Mouse (Mus musculus) kidney, adult 8-10 months (tissue): Measurements from ENCODE around the gene Olfr1416.
"Not testable (repeated sequence)": the region's sequence is repeated elsewhere in the genome, so short reads cannot be mapped to it uniquely, and the experiment has no call there.

Experiments used
- DNase-seq, 2 experiments: peaks; one replicate each; pipeline ENCODE4 v3.0.0; 2022

The Olfr1416 gene

DNA sequence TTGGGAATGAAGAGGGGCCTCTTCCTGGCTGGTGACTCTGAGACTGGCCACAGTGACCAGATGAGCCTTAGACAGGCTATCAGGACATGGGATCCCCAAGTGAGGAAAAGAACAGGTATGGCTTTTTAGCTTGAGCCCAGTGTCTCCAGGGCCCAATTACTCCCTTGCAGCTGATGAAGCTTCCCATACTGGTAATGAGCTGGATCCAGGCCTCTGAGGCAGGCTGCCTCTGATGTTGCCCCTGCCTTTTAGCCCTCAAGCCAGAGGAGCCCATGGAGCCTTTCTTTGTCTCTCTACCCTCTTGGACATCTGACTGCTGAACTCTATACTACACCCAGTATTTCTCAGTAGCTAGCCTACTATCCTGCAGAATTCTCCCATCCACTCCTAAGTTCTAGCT lies at the start of gene Olfr1416:
Gene Olfr1416 (minus strand): TSS at position 101 of the 400 bp plus-strand sequence.
- DNase-seq, result no peak

DNA sequence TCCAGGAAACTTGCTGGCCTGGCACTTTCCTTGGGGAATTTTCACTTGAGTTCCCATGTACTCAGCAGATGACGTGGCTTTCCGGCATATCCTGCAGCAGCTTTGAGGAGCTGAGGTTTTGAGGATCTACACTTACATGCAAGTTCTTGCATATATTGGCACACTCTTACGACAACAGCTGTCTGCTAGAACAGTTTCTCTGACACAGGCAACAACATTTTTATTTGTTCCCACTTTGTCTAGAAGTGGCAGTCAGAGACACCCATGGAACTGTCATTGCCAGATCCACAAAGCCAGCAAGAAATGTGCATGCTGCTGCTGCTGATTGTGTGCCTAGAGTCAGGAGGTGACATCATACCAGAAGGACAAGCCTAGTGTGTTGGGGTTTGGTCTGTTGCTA lies 38.9 kb upstream of the Olfr1416 start:
- DNase-seq, result no peak

DNA sequence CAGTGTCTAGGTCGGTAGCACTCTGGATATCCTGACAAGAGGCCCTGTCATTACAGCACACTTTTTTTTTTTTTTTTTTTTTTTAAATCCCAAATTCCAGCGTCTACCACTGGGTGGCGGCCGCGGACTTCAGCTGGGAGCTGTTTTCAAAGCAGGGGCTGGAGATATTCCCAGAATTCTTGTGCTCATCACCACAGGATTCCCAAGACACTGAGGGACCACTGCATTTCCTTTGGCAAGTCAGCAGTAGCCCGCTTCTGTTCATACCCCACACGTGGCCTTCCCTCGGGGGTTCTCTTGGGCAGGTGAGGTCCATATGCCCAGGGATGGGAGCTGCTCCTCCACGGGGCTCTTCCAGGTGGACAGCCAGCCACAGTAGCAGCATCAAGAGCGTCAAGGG lies 36.5 kb upstream of the Olfr1416 start:
- peak in 1 of 2 experiments; percentile 7 for DNase-seq

DNA sequence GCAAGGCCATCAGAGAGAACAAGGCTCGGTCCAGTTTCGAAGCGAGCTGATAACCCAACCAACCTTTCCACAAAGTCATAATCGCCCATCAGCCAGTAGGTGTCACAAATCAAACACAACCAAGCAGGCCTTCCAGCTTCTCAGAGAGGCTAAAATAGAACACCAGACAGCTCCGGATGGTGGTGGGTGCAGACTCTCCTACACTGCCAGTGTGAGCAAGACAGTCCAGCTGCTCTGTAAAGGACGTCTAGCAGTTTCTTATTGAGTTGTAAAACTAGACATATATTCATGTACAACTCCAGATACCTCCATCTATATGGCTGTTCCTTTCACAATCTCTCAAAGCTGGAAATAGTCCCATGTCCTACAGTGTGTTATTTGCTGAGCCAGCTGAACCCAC lies 34.1 kb upstream of the Olfr1416 start:
- no peak for DNase-seq

DNA sequence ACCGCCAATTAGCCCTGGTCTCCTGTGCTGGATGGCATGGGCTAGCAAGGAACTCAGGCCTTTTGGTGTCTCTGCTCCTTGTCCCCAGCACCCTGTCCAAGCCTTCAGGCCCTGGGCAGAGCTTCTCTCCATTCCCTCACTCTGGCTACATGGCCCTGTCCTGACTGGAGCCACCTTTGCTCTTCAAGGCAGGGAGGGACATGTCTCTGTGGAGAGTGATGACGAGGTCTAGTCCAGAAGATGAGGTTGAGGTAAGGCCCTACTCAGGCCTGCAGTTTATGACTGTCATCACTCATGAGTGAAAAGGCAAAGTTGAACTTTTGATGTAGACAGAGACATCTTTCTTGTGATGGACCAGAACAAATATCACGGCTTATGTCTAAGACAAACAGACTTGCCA lies 33.6 kb upstream of the Olfr1416 start, which contains the start of gene Olfr1414:
Gene Olfr1414 (minus strand): TSS at position 101 of the 400 bp plus-strand sequence.
- DNase-seq, result no peak

DNA sequence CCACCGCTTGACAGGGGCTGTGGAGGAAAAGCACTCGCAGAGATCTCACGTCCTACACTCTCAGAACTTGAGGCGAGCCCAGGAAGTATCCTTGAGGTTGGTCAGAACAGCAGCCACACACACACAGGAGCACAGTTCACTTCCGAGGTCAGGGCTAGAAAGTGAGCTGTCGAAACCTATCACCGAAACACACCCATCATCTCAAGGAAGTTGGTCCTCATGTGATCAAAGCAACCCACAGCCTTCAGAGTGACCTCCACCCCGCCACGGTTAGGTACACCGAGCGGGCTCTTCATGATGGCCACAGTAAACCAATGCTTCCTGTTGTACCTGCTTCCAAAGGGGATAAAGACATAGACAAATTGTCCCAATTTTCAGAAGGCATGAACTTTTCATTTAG lies 30.5 kb upstream of the Olfr1416 start:
- DNase-seq, result no peak

DNA sequence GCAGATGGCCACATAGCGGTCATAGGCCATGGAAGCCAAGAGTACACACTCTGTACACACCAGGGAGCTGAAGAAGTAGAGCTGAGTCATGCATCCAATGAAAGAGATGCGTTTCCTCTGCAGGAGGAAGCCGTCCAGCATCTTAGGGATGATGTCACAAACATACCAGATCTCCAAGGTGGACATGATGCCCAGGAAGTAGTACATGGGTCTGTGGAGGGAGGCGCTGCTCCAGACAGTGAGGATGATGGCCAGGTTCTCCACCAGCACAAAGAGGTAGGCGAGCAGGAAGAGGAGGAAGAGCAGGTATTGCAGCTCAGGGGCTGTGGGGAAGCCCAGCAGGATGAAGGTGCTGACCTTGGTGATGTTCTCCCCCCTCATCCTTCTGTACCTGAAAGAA lies 26.7 kb upstream of the Olfr1416 start:
- not testable (repeated sequence) for DNase-seq

DNA sequence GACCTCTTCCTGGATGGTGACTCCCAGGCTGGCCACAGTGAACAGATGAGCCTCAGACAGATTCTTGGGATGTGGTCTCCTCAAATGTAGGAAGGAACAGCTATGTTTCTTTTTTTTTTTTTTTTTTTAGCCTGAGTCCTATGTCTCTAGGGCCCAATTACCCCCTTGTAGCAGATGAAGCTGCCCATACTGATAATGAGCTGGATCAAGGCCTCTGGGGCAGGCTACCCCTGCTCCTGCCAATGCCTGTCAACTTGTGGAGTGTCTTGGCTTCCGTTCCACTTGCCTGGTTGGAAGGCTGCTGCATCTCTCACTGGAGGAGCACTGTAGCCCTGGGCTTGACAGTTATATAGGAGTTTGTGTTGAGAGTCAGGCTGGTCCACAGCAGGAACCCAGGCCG lies 11.1 kb upstream of the Olfr1416 start, which contains the start of gene Olfr1415:
Gene Olfr1415 (minus strand): TSS at position 101 of the 400 bp plus-strand sequence.
- no peak for DNase-seq

DNA sequence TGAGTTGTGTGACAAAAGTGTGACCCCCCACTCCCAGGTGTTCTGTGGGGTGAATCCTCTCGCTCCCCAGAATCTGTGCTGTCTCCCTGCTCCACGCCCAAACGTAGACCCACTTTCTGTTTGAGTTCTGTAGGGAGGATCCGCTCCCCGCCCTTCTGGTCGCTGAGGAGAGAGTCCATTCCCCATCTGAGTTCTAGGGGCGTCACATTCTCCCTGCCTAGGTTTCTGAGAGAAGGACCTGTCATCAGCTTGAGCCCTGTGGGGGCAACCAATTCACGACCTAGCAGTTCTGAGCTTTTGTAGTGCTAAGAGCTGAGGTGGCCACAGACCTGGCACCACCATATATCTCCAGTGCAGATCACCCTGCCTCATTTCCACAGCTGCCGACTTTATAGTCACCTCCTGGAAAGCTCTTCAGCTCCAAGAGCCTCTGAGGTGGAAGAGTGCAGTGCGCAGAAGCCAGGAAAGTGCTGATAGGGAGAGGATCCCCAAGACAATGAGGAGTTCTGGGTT lies 10.8 kb downstream of the Olfr1416 start:
- no peak for DNase-seq

DNA sequence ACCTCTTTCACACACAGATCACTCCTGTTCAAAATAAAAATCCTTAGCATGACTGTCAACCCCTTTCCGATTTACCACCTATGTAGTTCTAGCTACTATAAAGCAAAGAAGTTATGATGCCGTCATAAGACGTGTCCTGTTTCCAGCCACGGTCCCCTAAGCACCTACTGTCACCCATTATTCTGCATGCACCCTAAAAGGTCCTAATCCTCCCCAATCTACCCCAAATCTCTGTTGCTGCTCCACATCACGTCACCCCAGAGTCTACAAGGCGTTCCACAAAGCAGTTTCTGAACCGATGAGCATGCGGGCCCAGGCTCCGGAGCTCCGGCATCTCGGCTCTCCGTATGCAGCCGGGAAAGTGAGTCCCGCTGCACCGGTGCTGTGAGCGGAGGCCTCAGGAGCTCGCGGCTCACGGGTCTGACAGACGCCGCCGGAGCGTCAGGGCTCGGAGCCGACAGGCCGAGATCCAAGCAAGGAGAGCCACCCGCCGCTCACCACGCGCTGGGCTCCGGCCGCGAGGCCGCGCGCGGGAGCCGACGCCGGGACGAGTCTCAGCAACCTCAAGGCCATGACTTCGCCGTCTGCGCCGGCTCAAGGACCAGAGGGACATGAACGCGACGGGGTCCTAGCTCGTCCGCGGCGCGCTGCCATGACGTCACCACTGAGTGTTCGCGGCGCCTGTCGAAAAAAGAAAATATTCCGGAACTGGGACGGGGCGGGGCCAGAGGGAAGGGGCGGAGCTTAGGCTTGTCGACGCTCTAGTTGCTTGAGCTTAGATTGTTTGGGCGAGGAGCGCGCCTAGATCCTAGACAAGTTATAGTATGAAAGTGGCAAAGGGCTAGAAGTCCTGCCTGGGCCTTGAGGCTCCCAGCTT lies 11.5 kb downstream of the Olfr1416 start, which contains the start of gene Ndufa10:
Gene Ndufa10 (minus strand): TSS at position 696 of the 877 bp plus-strand sequence.
- DNase-seq, result peak; percentile 88 to 94

DNA sequence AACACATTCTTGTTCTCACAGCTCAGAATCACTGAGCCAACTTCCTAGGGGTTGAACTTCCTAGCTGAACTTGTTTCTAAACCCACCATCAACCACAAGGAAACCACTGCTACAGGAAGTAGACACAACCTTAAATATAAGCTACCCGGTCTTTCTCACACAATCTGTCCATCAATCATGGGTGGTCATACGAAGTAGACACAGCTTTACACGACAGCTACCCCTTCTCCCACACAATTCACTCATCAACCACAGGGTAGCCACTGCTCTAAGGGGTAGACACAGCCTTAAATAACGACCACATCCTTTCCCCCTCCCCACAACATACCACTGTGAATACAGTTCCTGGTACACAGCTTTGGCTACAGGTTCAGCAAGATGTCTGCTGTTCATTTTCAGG lies 16.0 kb downstream of the Olfr1416 start:
- no peak for DNase-seq

DNA sequence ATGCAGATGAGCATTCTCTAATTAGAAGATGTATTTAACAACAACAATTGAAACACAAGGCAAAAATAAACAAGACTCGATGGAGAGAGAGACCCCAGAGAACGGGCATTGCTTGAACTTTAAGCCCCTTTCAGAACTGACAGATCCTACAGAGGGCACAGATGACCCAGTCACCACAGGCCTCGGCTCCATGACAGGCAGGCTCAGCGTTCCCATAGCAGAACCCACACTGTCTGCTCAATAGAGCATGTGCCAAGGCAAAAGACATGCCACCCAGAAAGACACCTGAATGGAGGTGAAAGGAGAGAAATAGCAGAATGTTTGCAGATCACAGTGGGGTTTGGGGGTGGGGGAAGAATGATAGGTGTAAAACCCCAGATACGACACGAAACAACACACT lies 26.5 kb downstream of the Olfr1416 start:
- DNase-seq, result no peak

DNA sequence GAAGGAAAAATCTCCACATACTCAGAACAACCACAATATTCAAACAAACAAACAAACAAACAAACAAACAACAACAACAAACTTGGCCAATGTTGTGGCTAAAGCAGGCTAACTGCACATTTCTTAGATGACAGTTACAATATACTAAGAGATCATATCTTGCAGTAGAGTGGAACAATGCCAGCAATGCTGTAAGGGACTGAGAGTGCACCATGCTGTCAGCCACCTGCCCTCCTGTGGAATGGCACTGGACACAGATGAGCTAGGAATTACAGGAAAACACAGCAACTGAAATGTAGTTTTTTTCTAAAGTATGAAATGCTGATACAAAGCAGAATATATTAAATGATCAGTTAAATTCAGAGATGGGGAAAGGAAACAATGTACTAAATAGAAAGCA lies 27.2 kb downstream of the Olfr1416 start:
- no peak for DNase-seq

DNA sequence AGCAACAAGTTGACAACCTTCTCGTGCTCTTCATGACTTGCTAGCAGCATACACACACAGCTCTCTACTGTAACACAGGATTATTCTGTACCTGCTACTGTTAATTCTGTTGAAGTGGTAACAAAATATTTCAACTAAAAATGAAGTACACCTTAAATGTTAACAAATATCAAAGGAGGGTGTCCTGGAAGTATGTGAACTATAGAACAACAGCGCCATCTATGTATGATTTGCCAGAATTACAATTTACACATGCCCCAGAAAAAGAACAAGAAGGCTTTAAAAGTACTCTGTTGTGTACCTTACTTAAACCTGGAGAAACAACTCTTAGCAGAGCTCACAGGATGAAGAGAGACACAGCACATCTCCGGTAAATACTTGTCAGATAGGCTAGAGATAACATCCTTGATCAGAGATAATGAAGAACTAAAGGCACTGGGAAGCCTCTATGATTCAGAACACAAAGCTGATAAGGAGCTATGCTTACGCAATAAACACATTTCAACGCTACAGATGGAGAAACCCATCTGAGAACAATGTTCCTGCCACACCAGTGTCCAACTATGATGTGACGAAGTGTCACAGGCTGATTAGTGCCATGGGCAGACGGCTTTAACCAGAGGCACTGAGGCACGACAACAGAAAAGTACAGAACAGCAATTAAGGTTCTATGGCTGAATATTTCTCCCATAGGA lies 31.0 kb downstream of the Olfr1416 start:
- no peak for DNase-seq

DNA sequence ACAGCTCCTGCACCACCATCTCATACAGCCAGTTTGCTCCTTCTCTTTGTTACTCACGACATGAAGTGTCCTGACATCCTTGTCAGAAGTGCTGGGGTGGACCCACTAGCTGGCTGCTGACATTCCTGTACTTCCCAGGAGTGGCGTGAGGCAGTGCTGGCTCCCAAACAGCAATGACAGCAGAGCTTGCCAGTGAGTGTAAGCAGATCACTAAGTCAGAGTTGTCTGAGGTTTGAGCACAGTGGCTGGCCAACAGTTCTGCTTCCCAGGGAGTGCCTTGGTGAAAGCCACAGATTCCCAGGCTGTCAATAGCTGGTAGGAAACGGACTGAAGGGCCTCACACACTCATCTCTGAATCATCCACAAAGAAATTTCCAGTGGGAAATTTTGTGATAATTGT lies 36.6 kb downstream of the Olfr1416 start:
- no peak for DNase-seq

DNA sequence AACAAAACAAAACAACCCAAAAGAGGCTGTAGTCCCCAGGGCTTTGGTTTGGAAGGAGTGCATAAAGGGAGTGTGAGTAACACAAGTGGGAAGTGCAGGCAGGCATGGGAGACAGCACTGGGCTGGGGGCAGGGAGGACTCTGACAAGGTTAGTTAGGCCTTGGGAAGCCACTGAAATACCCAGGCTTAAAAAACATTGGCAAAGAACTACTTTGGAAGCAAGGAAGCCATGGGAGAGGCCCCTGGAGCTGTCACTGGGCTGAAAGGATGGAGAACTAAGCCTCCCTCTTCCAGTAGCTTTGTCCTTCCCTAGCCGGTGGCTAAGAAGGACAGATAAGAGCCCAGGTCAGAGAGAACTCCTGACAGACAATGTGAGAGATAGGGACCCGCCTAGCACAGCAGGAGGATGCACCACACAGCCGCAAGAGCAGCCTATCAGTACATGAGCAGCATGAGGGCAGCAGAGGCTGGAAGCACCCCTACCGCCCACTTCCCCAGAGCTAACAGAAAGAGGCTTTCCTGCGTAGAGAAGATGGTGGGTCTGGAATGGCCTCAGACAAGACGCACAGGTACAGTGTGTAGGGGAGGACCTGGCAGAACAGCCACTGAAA lies 43.4 kb downstream of the Olfr1416 start:
- DNase-seq, result no peak

DNA sequence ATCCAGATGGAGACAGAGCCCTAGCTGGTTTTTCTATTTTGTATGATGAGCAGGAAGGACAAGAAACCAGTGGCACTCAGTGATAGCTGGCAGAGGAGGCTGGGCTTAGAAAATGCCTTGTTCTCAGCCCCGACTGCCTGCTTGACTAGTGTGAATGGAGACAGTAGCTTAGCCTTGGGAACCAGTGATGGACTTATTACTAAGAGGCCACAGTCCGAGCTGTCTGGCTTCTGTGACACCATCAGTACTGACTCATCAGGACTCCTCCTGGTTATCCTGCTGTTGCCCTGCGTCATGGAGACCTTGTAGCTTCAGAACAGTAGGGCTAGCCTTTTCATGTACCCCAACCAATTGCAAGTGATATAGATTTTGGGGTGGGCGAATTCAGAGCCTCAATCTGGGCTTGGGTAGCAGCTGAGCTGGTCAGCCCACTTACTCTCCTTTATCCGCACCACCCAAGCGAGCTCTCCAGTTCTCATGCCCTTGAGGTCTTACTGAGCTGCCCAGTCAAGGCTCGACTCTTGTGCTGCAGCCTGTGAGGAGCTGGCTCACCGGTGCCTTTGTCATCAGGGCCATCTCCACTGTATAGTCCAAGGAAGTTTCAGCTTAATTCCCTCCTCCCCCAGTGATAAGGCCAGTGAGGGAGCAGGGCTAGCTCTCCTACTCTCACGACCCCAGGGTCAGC lies 44.7 kb downstream of the Olfr1416 start:
- DNase-seq, result no peak

DNA sequence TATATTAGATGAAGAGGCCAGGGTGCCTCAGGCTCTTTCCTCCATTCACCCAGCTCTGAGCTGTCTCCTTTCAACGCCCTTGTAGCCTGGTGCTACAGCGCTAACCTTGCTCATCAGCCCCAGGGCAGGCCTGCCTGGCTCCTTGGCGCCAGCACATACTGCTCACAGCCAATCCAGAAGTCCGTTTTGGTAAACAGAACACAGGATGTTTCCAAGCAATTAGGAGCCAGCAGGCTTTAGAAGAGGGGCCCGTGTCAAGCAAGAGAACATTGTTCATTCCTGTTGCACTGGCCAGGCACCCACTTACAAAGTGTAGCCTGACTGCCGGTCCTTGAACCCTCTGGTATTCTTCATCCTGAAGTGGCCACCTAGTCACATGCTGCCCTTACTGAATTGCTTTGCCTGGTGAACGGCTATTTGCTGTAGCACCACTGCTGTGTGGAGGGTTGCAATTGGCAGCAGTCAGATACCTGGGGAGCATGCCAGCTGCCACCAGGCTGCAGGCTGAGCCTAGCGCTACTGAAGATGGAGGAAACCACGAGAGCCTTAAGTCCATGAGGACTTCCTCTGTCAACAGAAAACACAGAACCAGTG lies 47.1 kb downstream of the Olfr1416 start:
- DNase-seq, result peak in 1 of 2 experiments; percentile 9

DNA sequence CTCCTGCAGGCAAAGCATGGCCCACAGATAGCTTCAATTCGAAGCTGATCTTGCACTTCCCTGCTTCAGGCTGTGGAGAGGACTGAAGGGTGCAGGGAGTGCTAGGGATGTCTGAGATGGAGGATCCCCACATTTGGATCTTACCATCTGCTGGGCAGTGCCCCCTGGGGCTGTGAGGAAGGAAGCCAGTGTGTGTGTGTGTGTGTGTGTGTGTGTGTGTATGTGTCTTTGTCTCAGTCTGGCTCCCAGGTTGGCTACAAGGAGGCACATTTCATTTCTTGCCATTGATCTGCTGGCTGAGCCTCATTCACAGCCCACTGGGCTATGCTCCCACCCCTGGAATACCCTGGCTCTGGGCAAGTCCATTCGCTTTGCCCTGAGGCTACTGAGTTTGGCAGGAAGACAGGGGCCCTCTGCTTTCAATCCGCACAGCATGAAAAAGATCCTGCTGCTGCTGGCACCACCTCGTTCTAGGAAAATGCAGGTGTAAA lies 48.0 kb downstream of the Olfr1416 start:
- DNase-seq, result no peak

DNA sequence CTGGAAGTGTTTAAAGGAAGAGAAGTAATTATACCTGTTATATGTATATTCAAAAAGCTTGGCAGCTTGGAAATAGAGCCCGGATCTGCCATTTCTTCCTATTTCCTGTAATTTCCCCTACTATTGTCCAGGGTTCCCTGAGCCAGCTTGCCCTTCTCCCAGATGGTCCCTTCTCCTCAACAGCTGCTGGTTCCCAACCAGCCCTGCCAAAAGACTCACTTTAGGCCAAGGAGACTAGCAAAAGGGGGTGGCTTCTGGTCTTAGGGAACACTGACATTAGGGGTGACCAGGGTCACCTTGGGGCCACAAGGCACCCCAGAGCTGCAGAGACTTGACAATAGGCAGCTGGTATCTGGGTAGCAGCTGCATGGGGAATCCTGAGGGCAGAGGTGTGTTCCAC lies 49.9 kb downstream of the Olfr1416 start:
- no peak for DNase-seq

DNA sequence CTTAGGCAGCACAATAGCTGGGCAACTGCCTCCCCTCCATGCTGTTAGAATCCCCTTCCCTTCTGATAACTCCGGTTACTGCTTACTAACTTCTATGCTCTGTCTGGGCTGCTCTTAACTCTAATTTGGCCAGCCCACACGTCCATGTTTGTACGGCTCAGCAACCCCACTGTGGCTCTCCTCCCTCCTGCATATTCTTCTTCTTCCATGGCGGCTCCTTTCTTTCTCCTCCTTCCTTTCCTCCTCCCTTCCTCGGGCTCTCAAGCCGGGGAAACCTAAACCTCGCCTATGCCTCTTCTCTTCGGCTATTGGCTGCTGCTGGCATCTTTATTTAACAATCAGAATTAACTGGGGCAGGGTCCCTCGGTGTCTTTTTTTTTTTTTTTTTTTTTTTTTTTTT lies 52.1 kb downstream of the Olfr1416 start:
- no peak for DNase-seq

DNA sequence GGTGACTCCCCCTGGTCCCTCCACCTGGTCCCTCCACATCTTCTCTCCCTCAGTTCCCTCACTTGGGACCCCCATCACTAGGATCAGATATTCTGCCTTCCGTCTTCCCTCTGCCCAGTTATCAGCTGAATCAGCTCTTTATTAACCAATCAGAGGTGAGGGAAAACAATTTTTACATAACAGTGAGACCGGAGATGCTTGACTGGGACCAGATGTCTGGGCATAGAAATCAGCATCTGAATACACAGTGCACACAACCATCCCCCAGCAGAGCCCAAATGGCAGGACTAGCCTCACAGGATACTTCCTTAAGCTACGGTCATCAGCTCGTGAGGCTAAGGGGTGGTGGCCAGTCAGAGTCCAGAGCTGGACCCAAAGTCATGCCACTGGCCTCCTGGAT lies 52.8 kb downstream of the Olfr1416 start:
- no peak for DNase-seq
